Comparison of ENCODE assay signal across 8 mouse cellular contexts in the genomic region with DNA sequence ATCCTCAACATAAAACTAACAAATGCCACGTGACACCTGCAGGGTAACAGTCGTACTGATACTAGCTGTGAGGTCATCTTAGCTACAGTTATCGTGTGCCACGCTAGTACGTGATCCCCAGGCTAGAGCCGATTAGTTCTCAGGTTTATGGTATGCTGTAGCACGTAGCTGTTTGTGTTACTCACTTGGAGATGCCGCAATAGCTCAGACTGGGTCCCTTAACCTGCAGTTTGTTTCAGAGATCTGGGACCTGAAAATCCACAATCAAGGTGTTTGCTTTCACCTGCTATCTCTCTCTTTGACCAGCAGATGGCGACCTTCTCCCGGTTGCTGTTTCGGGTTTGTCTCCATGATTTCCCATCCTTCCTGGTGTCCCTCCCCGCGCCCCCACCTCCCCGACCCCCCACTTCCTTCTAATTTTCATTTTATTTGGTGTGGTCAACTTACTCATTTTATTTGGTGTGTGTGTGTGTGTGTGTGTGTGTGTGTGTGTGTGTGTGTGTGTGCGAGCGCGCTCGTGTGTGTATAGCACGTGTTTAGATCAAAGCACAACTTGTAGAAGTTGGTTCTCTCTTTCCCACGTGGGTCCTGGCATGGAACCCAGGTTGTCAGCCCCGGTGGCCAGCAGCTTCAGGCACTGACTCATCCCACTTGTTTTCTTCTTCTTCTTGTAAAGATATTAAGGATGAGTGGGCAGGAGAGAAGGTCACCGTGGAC. TPM values are rescaled to one million over a fixed set of nuclear protein-coding genes. Genes with fewer than 3 reads are reported as not detected.
DNase-seq lines count a peak whose midpoint lies in the region; ATAC-seq and TF ChIP-seq lines count a peak whose summit lies in the region.

No protein-coding gene starts in this region.

- no peak overlapping the region for H3K27ac ChIP-seq in bone marrow, adult 2 months (ENCODE audit: control insufficient read depth, insufficient read depth, low read depth, low read length, poor library complexity)
- H3K27ac ChIP-seq in limb, embryonic 10.5 days, result no peak overlapping the region

- no peak for TF ChIP-seq POLR2A in bone marrow, adult 2 months (IDR thresholded peaks at IDR 0.05; ENCODE audit: borderline replicate concordance, control insufficient read depth, low read depth, low read length)

- intact Hi-C loops in left cerebral cortex, postnatal 4 days (cut with DNase I), result loop anchor here (5.0 kb wide), 2 partner anchors 84 to 109 kb away; no protein-coding TSS in a partner anchor

- peak; percentile 64 for TF ChIP-seq CTCF in bone marrow, adult 2 months (IDR thresholded peaks at IDR 0.05; ENCODE audit: control insufficient read depth, insufficient read depth, low read length)

- no peaks in the 10 kb centered on the region for H3K4me1 ChIP-seq in bone marrow, adult 2 months (ENCODE audit: control insufficient read depth, insufficient read depth, low read length)
- H3K4me1 ChIP-seq in limb, embryonic 10.5 days, result no peaks in the 10 kb centered on the region

- WGBS in bone marrow, adult 2 months, result 41% methylated on average over 22 of the region's 22 CpGs
- WGBS in limb, embryonic 10.5 days, result 49% methylated on average over 22 of the region's 22 CpGs

- DNase-seq in left cerebral cortex, postnatal 4 days, result peak; percentile 25
- DNase-seq in left cerebral cortex, adult 11 months (ENCODE audit: low spot score), result no peak
- DNase-seq in ES-CJ7 (ENCODE audit: low read depth, low spot score), result peak; percentile 43
- DNase-seq in limb, embryonic 10.5 days (ENCODE audit: low spot score), result peak; percentile 59
- no peak for DNase-seq in frontal cortex, postnatal 10 days (ENCODE audit: low spot score in 2 of 2)

- ATAC-seq in granulocyte monocyte progenitor cell, adult 5-6 weeks (replicated peaks; ENCODE audit: poor library complexity, severe bottlenecking), result peak; percentile 75
- ATAC-seq in neutrophil, adult 5-6 weeks (ENCODE audit: extremely low read depth, insufficient number of reproducible peaks, low FRiP score, poor library complexity, severe bottlenecking), result peak; percentile 51; the same call in 1 of the 2 replicates

- H3K36me3 ChIP-seq in limb, embryonic 10.5 days, result no peaks in the 10 kb centered on the region

- H3K4me3 ChIP-seq in bone marrow, adult 2 months (replicated peaks; ENCODE audit: control insufficient read depth, low read depth, low read length), result no peak overlapping the region
- no peak overlapping the region for H3K4me3 ChIP-seq in limb, embryonic 10.5 days

- H3K9me3 ChIP-seq in limb, embryonic 10.5 days (replicated peaks), result no peaks in the 10 kb centered on the region

- no peaks in the 10 kb centered on the region for H3K27me3 ChIP-seq in limb, embryonic 10.5 days (ENCODE audit: low read depth, poor library complexity, severe bottlenecking)

RNA-seq across cellular contexts. Expression of a gene that starts 5.4 kb away (rescaled TPM):
- 10 to 100 TPM; 12.4 to 12.9 TPM for total RNA-seq in left cerebral cortex, postnatal 4 days (2021)
- polyA plus RNA-seq in bone marrow, adult 2 months (2011; ENCODE audit: insufficient read depth, insufficient read length, low replicate concordance, missing spikeins), result 14.1 and 40.9 TPM in 2 replicates
- total RNA-seq in granulocyte monocyte progenitor cell, adult 5-6 weeks (2014; fragmentation: Nextera tagmentation), result 367 and 442 TPM in 2 replicates
- 642 and 682 TPM in 2 replicates for total RNA-seq in granulocyte monocyte progenitor cell, adult 5-6 weeks (2017)
- 56.0 and 63.2 TPM in 2 replicates for polyA plus RNA-seq in limb, embryonic 10.5 days (2016; fragmentation: Nextera tagmentation; extraction: Ambion mirVana)
- 409 and 421 TPM in 2 replicates for total RNA-seq in neutrophil, adult 5-6 weeks (2017)

RNA-seq across cellular contexts. Expression of a gene that starts 18.0 kb away (rescaled TPM):
- total RNA-seq in left cerebral cortex, postnatal 4 days (2021), result under 1 TPM; 0.82 to 0.87 TPM
- polyA plus RNA-seq in bone marrow, adult 2 months (2011; ENCODE audit: insufficient read depth, insufficient read length, low replicate concordance, missing spikeins), result not detected in 2 replicates
- total RNA-seq in granulocyte monocyte progenitor cell, adult 5-6 weeks (2014; fragmentation: Nextera tagmentation), result not detected in 2 replicates
- 0.17 and 0.82 TPM in 2 replicates for total RNA-seq in granulocyte monocyte progenitor cell, adult 5-6 weeks (2017)
- 0.39 and 0.44 TPM in 2 replicates for polyA plus RNA-seq in limb, embryonic 10.5 days (2016; fragmentation: Nextera tagmentation; extraction: Ambion mirVana)
- 1.1 and 1.5 TPM in 2 replicates for total RNA-seq in neutrophil, adult 5-6 weeks (2017)

Comparison
In these comparisons a context has a peak if more than half of its experiments do, and no peak if none do; other contexts are left out.
1. DNase-seq: peak in left cerebral cortex, postnatal 4 days (single experiment), ES-CJ7 (single experiment) and limb, embryonic 10.5 days (single experiment); none in left cerebral cortex, adult 11 months (single experiment) and frontal cortex, postnatal 10 days (0 of 2).
2. RNA of a gene that starts 5.4 kb away (total RNA-seq): 367 to 682 TPM in granulocyte monocyte progenitor cell, adult 5-6 weeks and 409 to 421 TPM in neutrophil, adult 5-6 weeks; 12.4 to 12.9 TPM in left cerebral cortex, postnatal 4 days; every median in the first group is over 10 times any median in the second.